Mouse (Mus musculus): Measurements from ENCODE around the gene Hist2h4. TPM values are rescaled to one million over a fixed set of nuclear protein-coding genes. Genes with fewer than 3 reads are reported as not detected.
"Not testable (repeated sequence)": the region's sequence is repeated elsewhere in the genome, so short reads cannot be mapped to it uniquely, and the experiment has no call there.

Hist2h4 gene
- total RNA-seq, 2 experiments from 2014 or later, result 5.9 to 6.8 TPM

DNA sequence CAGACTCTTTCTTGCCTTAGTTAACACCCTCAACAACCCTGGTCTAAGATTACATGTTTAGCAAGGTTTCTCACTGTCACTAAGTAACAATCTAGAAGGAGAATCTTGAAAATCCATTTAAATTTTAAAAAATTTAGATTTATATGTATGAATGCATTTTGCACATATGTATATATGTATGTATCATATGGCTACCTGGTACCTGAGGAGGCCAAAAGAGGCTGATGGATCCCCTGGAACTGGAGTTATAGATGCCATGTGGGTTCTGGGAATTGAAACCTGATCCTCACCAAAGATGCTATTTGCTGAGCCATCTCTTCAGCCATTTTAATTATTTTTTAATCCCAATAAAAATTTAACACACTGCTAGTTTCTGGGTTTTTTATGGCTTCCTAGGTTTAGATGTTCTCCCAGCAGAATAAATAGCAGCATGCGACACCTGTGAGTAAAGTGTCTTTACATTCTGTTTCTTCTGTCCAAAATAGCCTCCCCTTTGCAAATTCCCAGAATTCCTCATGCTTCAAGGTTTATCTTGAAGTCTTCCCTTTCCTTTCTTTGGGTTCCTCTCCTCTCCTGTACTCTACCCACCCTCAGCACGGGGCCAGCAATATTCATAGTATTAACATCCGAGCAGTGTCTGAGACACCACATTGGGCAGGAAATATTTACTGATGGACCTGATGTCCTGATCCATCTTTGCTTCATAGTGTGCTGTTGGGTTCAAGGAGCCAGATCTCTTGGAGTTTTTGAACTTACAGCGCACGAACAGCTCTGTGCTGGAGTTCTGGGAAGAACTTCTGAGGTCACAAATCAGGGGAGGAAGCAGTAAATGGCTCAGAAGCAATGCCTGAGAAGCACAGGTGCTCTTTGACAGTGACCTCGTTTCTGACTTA is 14.7 kb downstream of the Hist2h4 start:
- DNase-seq, result no peak
- intact Hi-C loops (cut with DNase I), result no loop called here

DNA sequence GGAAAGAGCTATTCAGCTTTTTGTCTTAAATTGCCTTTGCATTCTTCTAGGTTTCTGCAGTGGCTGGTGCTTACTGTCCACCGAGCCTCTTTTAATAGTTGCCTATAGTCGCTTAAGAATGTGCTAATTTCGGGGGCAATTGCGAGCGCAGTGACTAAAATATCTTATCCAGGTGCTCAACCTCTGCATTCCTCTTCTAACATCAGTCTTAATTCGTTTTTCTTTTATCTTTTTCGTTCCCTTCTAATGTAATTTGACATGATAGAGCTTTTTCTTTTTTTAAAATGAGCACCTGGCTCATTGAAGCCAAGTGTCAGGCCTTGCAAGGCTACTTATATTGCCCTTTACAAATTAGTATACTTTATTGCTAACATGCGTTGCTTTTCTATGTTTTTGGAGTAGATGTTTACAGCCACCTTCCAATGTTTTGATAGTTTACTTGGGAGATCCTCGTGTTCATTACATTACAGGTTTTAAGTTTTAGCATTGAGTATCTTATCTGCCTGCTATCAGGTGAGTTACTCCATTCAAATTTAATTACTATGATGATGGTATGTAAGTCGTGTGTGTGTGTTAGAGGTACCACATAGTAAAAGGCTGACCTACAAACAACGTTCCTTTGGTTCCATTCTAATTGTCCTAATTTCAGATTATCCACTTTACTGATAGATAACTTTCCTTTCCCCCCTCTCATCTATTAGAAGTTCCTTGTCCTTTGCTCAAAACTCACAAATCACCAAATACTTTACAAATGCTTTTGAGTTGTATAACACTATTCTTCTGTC is 15.6 kb downstream of the Hist2h4 start:
- intact Hi-C loops (cut with DNase I), result no loop called here
- no peak for DNase-seq

DNA sequence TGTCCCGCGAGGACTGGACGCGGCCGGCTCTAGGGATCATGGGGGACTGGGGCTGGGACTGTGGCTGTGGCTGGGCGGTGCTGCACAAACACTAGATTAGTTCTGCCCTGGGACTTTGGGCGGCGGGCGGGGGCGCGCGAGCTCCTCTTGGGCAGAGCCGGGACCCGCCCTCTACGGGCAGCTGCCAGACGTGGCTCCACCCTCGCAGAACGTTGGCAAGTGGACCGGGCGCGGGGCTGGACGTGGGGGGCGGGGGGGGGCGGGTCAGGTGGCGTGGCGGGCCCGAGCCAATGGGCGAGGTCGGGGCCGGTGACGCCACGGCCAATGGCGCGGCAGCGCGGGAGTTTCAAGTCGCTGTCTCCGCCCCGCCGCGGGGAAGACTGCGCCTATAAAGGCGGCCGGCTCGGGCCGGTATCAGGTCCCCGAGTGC is 16.7 kb downstream of the Hist2h4 start, which contains the start of gene Hist2h3c1:
Gene Hist2h3c1, plus strand, starts transcription at position 259 of the 430 bp plus-strand sequence.
- DNase-seq; intact Hi-C loops (cut with DNase I): not testable (repeated sequence)

DNA sequence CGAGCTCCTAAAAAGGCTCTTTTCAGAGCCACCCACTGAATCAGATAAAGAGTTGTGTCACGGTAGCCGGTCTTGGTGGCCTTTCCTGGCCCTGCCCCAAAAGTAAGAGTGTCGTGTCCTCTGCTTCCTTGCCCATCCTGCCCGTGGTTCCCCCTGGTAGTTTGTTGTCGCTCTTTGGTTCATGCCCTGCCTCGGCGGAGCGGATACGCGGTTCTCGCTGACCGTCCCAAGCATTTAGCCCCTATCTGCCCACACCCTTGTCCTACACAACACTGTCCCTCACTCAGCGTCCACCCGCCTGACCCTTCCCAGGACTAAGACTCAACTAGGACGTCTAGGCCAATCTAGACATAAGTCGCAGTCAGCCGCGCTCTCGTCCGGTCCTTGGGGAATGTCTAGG is 17.1 kb downstream of the Hist2h4 start:
- intact Hi-C loops (cut with DNase I); DNase-seq: not testable (repeated sequence)

DNA sequence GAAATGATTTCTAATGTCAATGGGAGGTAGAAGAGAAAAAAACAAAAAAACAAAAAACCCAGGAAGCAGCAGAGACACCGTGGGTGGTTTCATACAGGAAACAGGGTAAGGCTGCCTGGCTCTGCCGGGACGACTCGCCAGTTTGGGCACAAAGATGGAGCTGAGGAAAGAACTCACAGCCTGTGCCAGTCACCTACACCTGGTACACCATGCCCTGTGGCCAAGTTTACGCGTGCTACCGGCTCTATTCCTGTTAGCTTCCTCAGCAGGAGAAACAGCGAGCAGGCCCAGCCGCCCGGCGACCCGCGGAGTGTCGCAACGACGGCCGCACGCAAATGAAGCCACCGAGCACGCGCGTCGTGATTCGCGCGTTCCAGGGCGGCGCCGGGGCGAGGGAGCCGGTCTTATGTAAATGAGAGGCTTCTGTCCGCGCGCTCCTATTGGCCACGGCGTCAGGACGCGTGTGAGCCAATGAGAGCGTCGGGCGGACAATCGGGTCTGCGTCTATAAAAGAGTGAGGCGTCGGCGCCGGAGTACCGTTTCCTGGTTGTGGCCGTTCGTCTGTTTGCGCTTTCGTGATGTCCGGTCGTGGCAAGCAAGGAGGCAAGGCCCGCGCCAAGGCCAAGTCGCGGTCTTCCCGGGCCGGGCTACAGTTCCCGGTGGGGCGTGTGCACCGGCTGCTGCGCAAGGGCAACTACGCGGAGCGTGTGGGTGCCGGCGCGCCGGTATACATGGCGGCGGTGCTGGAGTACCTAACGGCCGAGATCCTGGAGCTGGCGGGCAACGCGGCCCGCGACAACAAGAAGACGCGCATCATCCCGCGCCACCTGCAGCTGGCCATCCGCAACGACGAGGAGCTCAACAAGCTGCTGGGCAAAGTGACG is 17.9 kb downstream of the Hist2h4 start, which contains the start of gene Hist2h2aa1:
Gene Hist2h2aa1, plus strand, starts transcription at position 495 of the 884 bp plus-strand sequence.
- intact Hi-C loops (cut with DNase I), result not testable (repeated sequence)
- peak; percentile 78 to 87 for DNase-seq

DNA sequence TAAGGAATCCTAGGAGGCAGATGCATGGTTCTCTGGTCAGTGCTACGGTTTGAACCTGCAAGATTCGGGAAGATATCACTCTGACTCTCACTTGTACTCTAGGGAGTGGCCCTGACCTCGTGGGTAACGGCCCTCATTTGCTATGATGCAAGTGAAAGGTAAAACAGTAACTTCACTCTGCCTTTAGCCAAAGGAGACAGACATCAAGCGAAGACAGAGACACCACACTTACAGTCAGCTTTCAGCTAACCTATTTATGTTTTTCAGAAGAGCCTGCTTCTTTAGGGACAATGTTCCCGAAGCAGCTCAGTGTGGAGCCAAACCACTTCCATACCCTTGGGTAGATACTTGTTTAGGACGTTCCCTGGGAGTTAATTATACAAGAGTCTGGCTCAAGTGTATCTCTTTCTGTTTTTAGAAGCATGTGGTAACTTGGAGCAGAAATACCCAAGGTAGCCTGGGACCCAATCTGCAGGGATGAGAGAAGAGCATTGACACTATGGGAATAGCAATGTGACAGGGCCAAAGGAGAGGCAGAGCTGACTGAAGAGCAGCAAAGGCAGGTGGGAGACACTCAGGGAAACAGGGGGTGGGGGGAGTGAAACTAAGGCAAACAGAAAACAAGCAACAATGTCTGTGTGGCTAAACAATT is 19.1 kb downstream of the Hist2h4 start:
- DNase-seq, result no peak
- intact Hi-C loops (cut with DNase I), result no loop called here

DNA sequence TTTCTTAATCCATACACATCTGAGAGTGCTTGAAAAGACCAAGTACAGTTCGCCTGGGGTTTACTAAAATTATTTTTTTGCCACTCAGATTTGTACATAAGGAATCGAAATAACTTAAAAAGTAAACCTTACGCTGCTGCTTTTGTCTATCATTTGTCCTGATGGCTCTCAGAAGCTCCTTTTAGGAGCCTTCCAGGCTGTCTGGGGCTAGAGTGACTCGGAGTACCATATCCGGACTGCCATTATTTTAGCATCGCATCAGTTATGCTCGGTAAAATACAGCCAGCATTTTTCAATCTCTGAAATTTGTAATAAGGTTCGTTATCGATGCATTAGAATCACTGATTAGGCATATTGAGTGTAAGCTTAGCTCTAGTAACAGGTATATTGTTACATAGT is 22.3 kb downstream of the Hist2h4 start:
- intact Hi-C loops (cut with DNase I), result no loop called here
- DNase-seq, result no peak

DNA sequence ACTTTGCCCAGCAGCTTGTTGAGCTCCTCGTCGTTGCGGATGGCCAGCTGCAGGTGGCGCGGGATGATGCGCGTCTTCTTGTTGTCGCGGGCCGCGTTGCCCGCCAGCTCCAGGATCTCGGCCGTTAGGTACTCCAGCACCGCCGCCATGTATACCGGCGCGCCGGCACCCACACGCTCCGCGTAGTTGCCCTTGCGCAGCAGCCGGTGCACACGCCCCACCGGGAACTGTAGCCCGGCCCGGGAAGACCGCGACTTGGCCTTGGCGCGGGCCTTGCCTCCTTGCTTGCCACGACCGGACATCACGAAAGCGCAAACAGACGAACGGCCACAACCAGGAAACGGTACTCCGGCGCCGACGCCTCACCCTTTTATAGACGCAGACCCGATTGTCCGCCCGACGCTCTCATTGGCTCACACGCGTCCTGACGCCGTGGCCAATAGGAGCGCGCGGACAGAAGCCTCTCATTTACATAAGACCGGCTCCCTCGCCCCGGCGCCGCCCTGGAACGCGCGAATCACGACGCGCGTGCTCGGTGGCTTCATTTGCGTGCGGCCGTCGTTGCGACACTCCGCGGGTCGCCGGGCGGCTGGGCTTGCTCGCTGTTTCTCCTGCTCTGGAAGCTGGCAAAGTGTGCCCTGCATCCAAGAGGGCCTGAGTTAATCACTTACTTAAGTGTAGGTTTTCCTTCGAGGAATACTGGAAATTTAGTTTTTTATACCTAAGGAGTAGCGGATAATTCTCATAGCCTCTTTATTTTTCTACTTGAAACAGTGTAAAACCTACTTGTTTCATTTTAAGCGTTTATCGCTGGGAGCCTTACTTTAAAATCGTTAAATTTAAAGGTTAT is 22.9 kb downstream of the Hist2h4 start, which contains the start of gene Hist2h2aa2:
Gene Hist2h2aa2, minus strand, starts transcription at position 328 of the 850 bp plus-strand sequence.
- intact Hi-C loops (cut with DNase I), result not testable (repeated sequence)

DNA sequence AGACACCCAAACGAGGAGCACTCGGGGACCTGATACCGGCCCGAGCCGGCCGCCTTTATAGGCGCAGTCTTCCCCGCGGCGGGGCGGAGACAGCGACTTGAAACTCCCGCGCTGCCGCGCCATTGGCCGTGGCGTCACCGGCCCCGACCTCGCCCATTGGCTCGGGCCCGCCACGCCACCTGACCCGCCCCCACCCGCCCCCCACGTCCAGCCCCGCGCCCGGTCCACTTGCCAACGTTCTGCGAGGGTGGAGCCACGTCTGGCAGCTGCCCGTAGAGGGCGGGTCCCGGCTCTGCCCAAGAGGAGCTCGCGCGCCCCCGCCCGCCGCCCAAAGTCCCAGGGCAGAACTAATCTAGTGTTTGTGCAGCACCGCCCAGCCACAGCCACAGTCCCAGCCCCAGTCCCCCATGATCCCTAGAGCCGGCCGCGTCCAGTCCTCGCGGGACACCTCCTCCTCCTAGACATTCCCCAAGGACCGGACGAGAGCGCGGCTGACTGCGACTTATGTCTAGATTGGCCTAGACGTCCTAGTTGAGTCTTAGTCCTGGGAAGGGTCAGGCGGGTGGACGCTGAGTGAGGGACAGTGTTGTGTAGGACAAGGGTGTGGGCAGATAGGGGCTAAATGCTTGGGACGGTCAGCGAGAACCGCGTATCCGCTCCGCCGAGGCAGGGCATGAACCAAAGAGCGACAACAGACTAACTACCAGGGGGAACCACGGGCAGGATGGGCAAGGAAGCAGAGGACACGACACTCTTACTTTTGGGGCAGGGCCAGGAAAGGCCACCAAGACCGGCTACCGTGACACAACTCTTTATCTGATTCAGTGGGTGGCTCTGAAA is 23.9 kb downstream of the Hist2h4 start, which contains the start of gene Hist2h3c2:
Gene Hist2h3c2, minus strand, starts transcription at position 174 of the 840 bp plus-strand sequence.
- DNase-seq, result peak in 1 of 2 experiments; percentile 49
- intact Hi-C loops (cut with DNase I), result not testable (repeated sequence)

More for the DNA sequence above, 22.9 kb downstream of the Hist2h4 start, which contains the start of gene Hist2h2aa2:
- peak; percentile 93 to 98 for DNase-seq

DNA sequence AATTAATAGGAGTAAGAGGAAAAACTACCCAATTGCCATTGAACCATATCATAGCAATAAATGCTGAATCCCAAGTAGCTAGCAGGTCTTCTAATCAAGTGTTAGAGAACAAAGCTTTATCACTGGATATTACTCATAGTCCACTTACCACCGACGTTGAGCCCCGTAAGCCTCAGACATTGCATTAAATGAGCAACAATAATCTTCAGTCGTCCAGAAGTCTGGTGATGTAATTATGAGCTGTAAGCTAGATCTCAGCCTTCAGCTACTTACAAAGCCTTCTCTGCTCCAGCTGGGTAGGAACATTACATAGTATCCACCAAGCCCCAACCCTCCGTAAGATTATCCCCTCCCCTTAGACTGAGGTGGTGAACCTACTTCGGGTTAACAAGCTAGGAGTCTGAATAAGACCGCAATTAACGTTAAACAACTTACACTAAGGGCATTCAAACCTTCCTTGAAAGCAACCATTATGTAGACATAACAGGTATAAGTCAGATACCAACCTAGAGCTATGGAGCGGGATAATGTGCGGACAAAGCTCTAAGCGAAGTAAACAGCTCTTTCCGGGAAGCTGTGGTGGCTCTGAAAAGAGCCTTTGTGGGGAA is 25.1 kb downstream of the Hist2h4 start:
- intact Hi-C loops (cut with DNase I), result no loop called here
- DNase-seq, result no peak

DNA sequence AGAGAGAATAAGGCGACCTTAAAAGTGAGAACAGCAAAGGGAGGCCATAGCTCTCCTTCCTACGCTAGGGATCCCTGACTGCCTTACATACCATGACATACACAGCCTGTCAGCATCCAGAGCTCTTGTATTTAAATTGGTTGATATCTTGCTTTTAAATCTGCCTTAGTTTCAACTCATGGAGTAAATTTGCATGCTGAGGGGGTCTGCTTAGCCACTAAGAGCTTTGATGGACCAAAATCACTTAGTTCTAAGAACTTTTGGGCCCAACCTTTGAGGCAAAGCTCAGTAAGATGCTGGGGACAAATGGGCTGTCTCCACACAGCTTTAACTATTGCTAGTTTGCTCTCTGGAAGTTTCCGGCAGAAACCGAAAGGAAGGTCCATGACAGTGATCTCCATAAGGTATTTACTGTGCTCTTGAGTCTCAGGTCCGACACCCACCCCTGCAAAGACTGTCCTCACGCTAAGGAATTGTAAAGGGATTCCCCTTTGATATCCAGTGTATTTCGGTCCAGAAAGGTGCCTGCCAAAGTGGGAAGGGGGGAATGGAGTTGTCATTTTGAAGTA is 25.7 kb downstream of the Hist2h4 start:
- no peak for DNase-seq
- intact Hi-C loops (cut with DNase I), result no loop called here

DNA sequence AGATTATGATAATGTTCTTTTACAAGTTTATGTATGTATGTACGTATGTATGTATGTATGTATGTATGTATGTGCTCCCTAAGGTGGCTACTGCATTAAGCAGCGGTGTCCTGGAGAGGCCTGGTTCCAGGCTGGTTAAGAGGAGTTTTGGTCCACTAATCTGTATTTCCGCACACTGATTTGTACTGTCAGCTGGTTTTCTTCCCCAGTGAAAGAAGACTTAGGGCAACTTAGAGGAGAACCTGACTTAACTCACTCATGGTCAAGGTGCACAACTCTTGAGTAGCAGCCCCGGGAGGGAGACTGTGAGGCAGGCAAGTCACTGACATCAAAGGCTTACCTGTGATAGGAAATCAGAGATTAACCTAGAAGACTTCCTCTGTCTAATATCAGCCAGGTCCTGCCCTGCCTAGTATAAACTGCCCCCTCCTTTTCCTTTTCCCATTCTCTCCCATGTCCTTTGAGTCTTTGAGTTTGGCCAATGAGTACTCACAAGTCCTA is 26.2 kb downstream of the Hist2h4 start:
- no peak for DNase-seq
- intact Hi-C loops (cut with DNase I), result no loop called here

DNA sequence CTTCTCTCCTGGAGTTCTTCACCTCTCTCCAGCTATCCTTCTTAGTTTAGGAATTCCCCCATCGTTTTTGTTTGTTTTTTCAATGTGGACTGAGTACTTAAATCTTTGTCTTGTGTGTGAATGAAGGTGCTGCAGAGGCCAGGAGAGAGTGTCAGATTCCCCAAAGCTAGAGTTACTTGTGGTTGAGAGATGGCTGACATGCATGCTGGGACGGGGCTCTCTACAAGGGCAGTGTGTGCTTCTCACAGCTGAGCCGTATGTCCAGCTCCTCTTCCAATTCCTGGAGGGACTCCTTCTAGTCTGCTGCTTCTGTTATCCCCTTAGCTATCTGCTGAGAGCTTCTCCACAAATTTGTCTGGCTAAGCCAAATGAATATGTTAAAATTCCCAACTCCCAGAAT is 27.3 kb downstream of the Hist2h4 start:
- no peak for DNase-seq
- intact Hi-C loops (cut with DNase I), result no loop called here

DNA sequence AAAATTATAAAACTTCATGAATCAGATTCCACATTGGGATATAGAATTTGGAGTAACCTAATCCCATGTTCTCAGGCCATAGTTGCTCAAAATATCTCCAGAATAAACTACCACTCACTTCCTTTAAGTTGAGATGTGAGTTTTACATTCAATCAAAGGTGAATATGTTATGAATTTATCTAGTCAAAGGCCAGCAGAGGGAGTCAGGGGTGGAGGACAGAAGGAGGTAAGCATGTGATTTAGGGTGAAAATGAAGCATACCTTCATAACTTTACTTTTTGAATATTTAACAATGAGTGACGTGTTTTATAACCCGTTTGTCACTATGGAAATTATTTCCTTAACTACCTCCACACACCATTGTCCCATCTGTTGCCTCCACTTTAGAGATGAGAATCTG is 28.2 kb downstream of the Hist2h4 start:
- intact Hi-C loops (cut with DNase I), result no loop called here
- DNase-seq, result no peak

DNA sequence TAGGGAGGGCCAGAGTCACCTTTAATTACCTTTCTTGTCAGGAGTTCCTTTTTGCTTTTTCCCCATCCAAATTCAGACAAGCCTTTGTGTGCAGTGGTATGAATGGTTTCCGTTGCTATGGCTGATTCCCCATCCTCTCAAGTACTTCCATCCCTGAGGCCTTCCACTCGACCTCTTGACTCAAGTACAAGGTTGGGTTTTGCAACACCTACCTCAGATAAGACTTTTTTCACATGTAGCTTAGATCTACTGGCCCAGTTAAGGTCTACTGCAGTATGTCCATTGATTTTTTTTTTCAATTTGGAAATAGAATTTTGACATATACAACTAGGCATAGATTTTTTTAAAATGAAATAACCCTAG is 31.4 kb downstream of the Hist2h4 start:
- intact Hi-C loops (cut with DNase I), result no loop called here
- no peak for DNase-seq

DNA sequence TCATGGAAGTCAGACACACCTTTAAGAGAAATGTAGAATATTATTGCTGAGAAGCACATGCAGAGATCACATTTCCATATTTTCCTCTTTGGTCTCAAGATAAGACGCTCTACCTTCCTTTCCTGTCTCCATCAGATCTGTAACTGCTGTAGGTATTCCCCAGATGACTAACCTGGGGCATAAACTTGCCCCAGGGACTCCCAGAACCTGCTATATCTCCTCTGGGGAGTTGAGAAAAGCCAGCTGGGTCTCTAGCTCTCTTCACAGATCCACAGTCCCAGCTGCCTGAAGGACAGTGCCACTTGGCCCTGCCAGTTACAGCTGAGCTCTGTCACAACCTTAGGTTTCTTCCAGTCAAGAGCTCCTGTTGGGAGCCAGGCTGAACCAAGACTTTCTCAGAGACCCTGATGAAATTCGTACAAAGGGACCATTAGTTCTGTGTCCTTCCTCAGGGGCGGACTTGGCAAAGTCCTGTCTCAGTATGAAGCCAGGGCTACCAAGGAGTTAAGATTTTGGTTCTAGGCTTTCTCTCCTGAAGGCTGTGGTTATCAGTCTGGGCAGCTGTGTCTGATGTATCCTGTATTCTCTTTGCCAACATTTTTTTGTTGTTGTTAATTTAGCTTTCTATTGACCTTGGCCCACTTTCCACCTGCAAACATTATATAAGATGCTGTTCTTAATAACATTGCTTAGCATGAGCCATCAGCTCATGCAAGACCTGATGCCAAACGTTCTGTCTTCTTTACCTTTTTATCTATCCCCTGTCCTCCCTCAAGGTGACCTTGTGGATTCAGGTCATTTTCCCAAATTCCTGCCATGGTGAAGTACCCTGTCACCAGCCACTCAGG is 32.0 kb downstream of the Hist2h4 start:
- intact Hi-C loops (cut with DNase I), result no loop called here
- no peak for DNase-seq

All from gastrocnemius, postnatal 36 days (tissue).